Mouse (Mus musculus): ENCODE measurements around the gene Adamts9.

The Adamts9 gene

DNA sequence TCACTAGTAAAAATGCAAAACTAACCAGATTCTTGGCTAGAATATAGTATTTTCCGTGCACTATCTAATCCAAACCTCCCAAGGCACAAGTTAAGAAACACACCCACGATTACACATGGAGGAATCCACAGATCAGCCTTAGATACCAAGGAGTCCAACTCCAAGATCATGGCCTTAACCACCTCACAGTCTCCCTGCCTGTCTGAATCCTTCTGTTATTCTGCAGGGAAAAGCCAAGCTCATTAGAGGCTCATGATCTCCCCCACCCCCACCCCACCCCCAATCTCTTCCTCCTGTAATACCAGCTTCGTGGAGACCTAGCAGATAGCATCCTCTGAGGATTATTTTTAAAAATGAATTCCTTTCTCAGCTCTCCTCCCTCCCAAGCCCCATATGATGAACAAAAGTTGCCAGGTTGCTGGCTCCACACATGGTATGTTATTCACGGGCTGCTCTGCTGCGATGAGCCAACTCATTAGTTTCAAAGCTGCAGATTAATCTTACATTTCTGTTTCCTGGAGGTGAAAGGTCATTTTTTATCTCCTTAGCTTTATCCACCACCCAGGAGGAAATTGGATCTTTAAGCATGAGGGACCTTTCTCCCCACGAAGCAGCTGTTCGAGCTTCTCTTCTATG lies 215.8 kb downstream of the Adamts9 start:
- DNase-seq (ENCODE audit: low read depth, low spot score) = no peak

DNA sequence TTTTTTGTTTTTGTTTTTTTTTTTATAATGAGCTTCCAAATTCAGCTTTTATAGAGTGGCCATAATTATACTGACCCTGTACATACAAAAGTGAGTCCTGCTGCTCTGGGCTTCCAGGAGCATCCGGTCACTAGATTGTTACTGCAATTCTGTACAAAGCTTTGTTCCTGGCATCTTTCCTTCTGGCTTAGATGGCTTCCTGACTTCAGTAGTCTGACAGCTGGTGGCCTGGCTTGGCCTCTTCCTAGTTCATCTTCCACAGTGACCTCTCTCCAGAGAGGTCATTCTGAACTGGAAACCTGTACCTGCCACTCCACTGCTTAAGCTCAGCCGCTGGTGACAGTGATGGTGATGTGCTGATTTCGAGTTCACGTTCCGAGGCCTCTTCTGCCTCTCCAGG lies 217.2 kb downstream of the Adamts9 start:
- DNase-seq (ENCODE audit: low read depth, low spot score) = no peak

DNA sequence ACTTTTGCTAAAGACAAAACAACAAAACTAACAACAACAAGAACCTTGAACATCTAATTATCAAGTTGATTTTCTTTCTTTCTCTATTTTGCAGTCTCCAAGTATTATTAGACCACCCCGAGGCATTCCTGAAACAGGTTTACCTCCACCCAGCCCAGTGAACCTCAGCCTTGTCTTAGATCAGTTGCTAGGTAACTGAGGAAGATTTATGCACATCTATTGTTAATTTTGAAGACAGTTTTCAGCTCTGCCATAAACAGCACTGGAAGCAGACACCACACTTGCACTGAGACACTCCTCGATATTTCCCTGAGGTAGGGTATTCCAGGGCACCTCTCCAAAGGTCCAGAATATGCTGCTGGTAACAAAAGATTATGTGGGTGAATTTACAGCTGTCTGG lies 218.9 kb downstream of the Adamts9 start:
- DNase-seq (ENCODE audit: low read depth, low spot score) = no peak
